Mouse (Mus musculus) hindbrain, embryonic 15.5 days (tissue): ENCODE data around the gene Specc1. TPM values are rescaled to one million over a fixed set of nuclear protein-coding genes. Genes with fewer than 3 reads are reported as not detected.

Source experiments
- ATAC-seq: fragments of 200-750 bp; cut with Nextera tagmentation; 2 replicates; pipeline ENCODE4 v1.8.0; 2017; ENCODE audit warnings: low read depth, moderate number of reproducible peaks, moderate TSS enrichment; ENCODE audit not compliant: low FRiP score
- H3K27ac ChIP-seq: fragments of 300-500 bp; sonication (generic); replicated peaks from 2 replicates; pipeline ENCODE4 v1.5.1; 2015; ENCODE audit warnings: mild to moderate bottlenecking, inconsistent platforms
- H3K27me3 ChIP-seq: fragments of 300-500 bp; sonication (generic); 2 replicates; pipeline ENCODE4 v1.6.1; 2015; ENCODE audit warnings: control low read depth, inconsistent platforms
- H3K36me3 ChIP-seq: fragments of 300-500 bp; sonication (generic); 2 replicates; pipeline ENCODE4 v1.6.1; 2015; ENCODE audit warnings: control low read depth, inconsistent platforms
- H3K4me1 ChIP-seq: fragments of 300-500 bp; sonication (generic); replicated peaks from 2 replicates; pipeline ENCODE4 v1.6.1; 2015; ENCODE audit warnings: control low read depth, inconsistent platforms
- H3K4me2 ChIP-seq: fragments of 300-500 bp; sonication (generic); 2 replicates; pipeline ENCODE4 v1.6.1; 2015; ENCODE audit warnings: moderate library complexity, mild to moderate bottlenecking, inconsistent platforms
- H3K4me3 ChIP-seq: fragments of 300-500 bp; sonication (generic); 2 replicates; pipeline ENCODE4 v1.5.1; 2015; ENCODE audit warnings: mild to moderate bottlenecking, inconsistent platforms
- H3K9ac ChIP-seq: fragments of 300-500 bp; sonication (generic); 2 replicates; pipeline ENCODE4 v1.6.1; 2015; ENCODE audit warnings: inconsistent platforms
- H3K9me3 ChIP-seq: fragments of 300-500 bp; sonication (generic); 2 replicates; pipeline ENCODE4 v1.6.1; 2016; ENCODE audit warnings: control low read depth, inconsistent platforms
- WGBS: fragments of 180-500 bp; shearing (Covaris S2); methylation state at CpG from one replicate; pipeline ENCODE4 v1.1.7; 2015; 5-methylcytosine and 5-hydroxymethylcytosine counted together
- polyA plus RNA-seq: library from polyadenylated mRNA; unstranded; fragments of >200 nt; fragmentation: Nextera tagmentation; extraction: Ambion mirVana; gene quantifications from 2 replicates; pipeline ENCODE4 v1.2.1, GENCODE M21; 2015

The Specc1 gene
- polyA plus RNA-seq, 1 experiment from 2014 or later, result 10.2 TPM

- ATAC-seq, result no peak; the same call in 1 of the 2 replicates
Observed at GRCm38 (mm10) chr11:62069554-62069953, 113.0 kb downstream of the Specc1 start.

GRCm38 (mm10) chr11:62070206-62070605 is 113.6 kb downstream of the Specc1 start:
- H3K27ac ChIP-seq, result no peak overlapping the region
- no peak for ATAC-seq

More at GRCm38 (mm10) chr11:62069554-62069953, 113.0 kb downstream of the Specc1 start:
- 10% methylated on average over 2 of the region's 2 CpGs for WGBS
- Histone ChIP-seq H3K36me3 (no peaks in the 10 kb centered on the region), H3K9me3 (no peaks in the 10 kb centered on the region), H3K27me3 (no peaks in the 10 kb centered on the region), H3K4me1 (no peaks in the 10 kb centered on the region), H3K4me2 (no peak overlapping the region), H3K27ac (0 out of 2 replicates have a peak overlapping the region, but pooled peaks have one; percentile 13), H3K4me3 (no peak overlapping the region), H3K9ac (no peak overlapping the region)

GRCm38 (mm10) chr11:62072406-62072805 is 115.8 kb downstream of the Specc1 start:
- 81% methylated on average over 3 of the region's 3 CpGs for WGBS
- H3K9me3 ChIP-seq, result no peaks in the 10 kb centered on the region

More at GRCm38 (mm10) chr11:62070206-62070605, 113.6 kb downstream of the Specc1 start:
- no peak overlapping the region for H3K4me3 ChIP-seq
- H3K27me3 ChIP-seq, result no peaks in the 10 kb centered on the region
- 76% methylated on average over 7 of the region's 7 CpGs for WGBS
- H3K9ac ChIP-seq, result no peak overlapping the region
- H3K36me3 ChIP-seq, result no peaks in the 10 kb centered on the region
- no peaks in the 10 kb centered on the region for H3K9me3 ChIP-seq
- no peaks in the 10 kb centered on the region for H3K4me1 ChIP-seq
- H3K4me2 ChIP-seq, result no peak overlapping the region

GRCm38 (mm10) chr11:62073575-62074140 is 117.1 kb downstream of the Specc1 start:
- no peaks in the 10 kb centered on the region for H3K36me3 ChIP-seq
- ATAC-seq, result no peak
- H3K27me3 ChIP-seq, result no peaks in the 10 kb centered on the region
- H3K4me1 ChIP-seq, result peaks cover 14% of the 10 kb centered on the region
- no peaks in the 10 kb centered on the region for H3K9me3 ChIP-seq
- no peak overlapping the region for H3K9ac ChIP-seq
- no peak overlapping the region for H3K4me3 ChIP-seq
- H3K4me2 ChIP-seq, result no peak overlapping the region
- 93% methylated on average over 7 of the region's 7 CpGs for WGBS
- H3K27ac ChIP-seq, result no peak overlapping the region

More at GRCm38 (mm10) chr11:62072406-62072805, 115.8 kb downstream of the Specc1 start:
- no peaks in the 10 kb centered on the region for H3K27me3 ChIP-seq
- no peak for ATAC-seq
- no peak overlapping the region for H3K9ac ChIP-seq
- no peak overlapping the region for H3K4me3 ChIP-seq
- 0 out of 2 replicates have a peak, but pooled peaks cover 6% of the 10 kb centered on the region for H3K4me1 ChIP-seq
- H3K36me3 ChIP-seq, result no peaks in the 10 kb centered on the region
- no peak overlapping the region for H3K4me2 ChIP-seq
- no peak overlapping the region for H3K27ac ChIP-seq

- peaks cover 14% of the 10 kb centered on the region for H3K4me1 ChIP-seq
- no peak for ATAC-seq
- no peak overlapping the region for H3K4me2 ChIP-seq
- no peaks in the 10 kb centered on the region for H3K36me3 ChIP-seq
- no peaks in the 10 kb centered on the region for H3K27me3 ChIP-seq
- no peak overlapping the region for H3K4me3 ChIP-seq
- H3K27ac ChIP-seq, result no peak overlapping the region
- H3K9ac ChIP-seq, result no peak overlapping the region
- 92% methylated on average over 8 of the region's 8 CpGs for WGBS
- H3K9me3 ChIP-seq, result no peaks in the 10 kb centered on the region
Observed at GRCm38 (mm10) chr11:62074578-62074977, 118.0 kb downstream of the Specc1 start.

GRCm38 (mm10) chr11:62075071-62075470 is 118.5 kb downstream of the Specc1 start:
- no peak for ATAC-seq

GRCm38 (mm10) chr11:62075551-62075950 is 119.0 kb downstream of the Specc1 start:
- H3K27ac ChIP-seq, result no peak overlapping the region
- no peak overlapping the region for H3K4me3 ChIP-seq
- 98% methylated on average over 5 of the region's 5 CpGs for WGBS
- no peak overlapping the region for H3K4me2 ChIP-seq
- ATAC-seq, result no peak
- no peaks in the 10 kb centered on the region for H3K36me3 ChIP-seq
- no peak overlapping the region for H3K9ac ChIP-seq
- H3K27me3 ChIP-seq, result no peaks in the 10 kb centered on the region
- peaks cover 14% of the 10 kb centered on the region for H3K4me1 ChIP-seq
- no peaks in the 10 kb centered on the region for H3K9me3 ChIP-seq

More at GRCm38 (mm10) chr11:62075071-62075470, 118.5 kb downstream of the Specc1 start:
- no peak overlapping the region for H3K4me3 ChIP-seq
- H3K27ac ChIP-seq, result no peak overlapping the region
- no peak overlapping the region for H3K9ac ChIP-seq
- H3K4me2 ChIP-seq, result no peak overlapping the region
- peaks cover 14% of the 10 kb centered on the region for H3K4me1 ChIP-seq
- no peaks in the 10 kb centered on the region for H3K27me3 ChIP-seq
- H3K9me3 ChIP-seq, result no peaks in the 10 kb centered on the region
- H3K36me3 ChIP-seq, result no peaks in the 10 kb centered on the region
- 88% methylated on average over 3 of the region's 3 CpGs for WGBS

- H3K36me3 ChIP-seq, result no peaks in the 10 kb centered on the region
- H3K4me3 ChIP-seq, result peak overlapping the region; percentile 68
- peak overlapping the region; percentile 92 for H3K4me2 ChIP-seq
- H3K27me3 ChIP-seq, result no peaks in the 10 kb centered on the region
- H3K9me3 ChIP-seq, result no peaks in the 10 kb centered on the region
- peaks cover 14% of the 10 kb centered on the region for H3K4me1 ChIP-seq
- peak; percentile 99 for ATAC-seq
- peak overlapping the region; percentile 80 for H3K9ac ChIP-seq
- WGBS, result 4% methylated on average over 42 of the region's 42 CpGs
- H3K27ac ChIP-seq, result peak overlapping the region; percentile 89
Observed at GRCm38 (mm10) chr11:62076345-62077156, 120.0 kb downstream of the Specc1 start.

GRCm38 (mm10) chr11:62077157-62077865 is 120.7 kb downstream of the Specc1 start:
- H3K4me3 ChIP-seq, result peak overlapping the region; percentile 68
- H3K4me1 ChIP-seq, result peaks cover 14% of the 10 kb centered on the region
- peak overlapping the region; percentile 92 for H3K4me2 ChIP-seq
- no peaks in the 10 kb centered on the region for H3K9me3 ChIP-seq
- peak overlapping the region; percentile 89 for H3K27ac ChIP-seq
- no peaks in the 10 kb centered on the region for H3K36me3 ChIP-seq
- peak overlapping the region; percentile 80 for H3K9ac ChIP-seq
- ATAC-seq, result no peak
- no peaks in the 10 kb centered on the region for H3K27me3 ChIP-seq
- 2% methylated on average over 50 of the region's 51 CpGs for WGBS

- H3K9ac ChIP-seq, result no peak overlapping the region
- peak overlapping the region; percentile 68; the same call in 1 of the 2 replicates for H3K4me3 ChIP-seq
- 90% methylated on average over 10 of the region's 10 CpGs for WGBS
- peak overlapping the region; percentile 92 for H3K4me2 ChIP-seq
- no peak for ATAC-seq
- no peaks in the 10 kb centered on the region for H3K36me3 ChIP-seq
- H3K9me3 ChIP-seq, result no peaks in the 10 kb centered on the region
- H3K27me3 ChIP-seq, result no peaks in the 10 kb centered on the region
- no peak overlapping the region for H3K27ac ChIP-seq
- peaks cover 14% of the 10 kb centered on the region for H3K4me1 ChIP-seq
Observed at GRCm38 (mm10) chr11:62078371-62078770, 121.8 kb downstream of the Specc1 start.

- H3K27ac ChIP-seq, result no peak overlapping the region
- 0 out of 2 replicates have a peak overlapping the region, but pooled peaks have one; percentile 6 for H3K4me2 ChIP-seq
- no peak overlapping the region for H3K4me3 ChIP-seq
- no peak for ATAC-seq
- peaks cover 14% of the 10 kb centered on the region for H3K4me1 ChIP-seq
- H3K9ac ChIP-seq, result no peak overlapping the region
- no peaks in the 10 kb centered on the region for H3K9me3 ChIP-seq
- H3K36me3 ChIP-seq, result no peaks in the 10 kb centered on the region
- H3K27me3 ChIP-seq, result no peaks in the 10 kb centered on the region
- 89% methylated on average over 8 of the region's 8 CpGs for WGBS
Observed at GRCm38 (mm10) chr11:62079100-62079857, 122.7 kb downstream of the Specc1 start.
